Mouse (Mus musculus) liver, embryonic 14.5 days (tissue): ENCODE measurements around the gene Bcl2l10.

Source experiments
- CTCF ChIP-seq: IDR thresholded peaks from 2 replicates; pipeline ENCODE4 v1.5.1; 2016; ENCODE audit warnings: antibody characterized with exemption, low read depth, control low read depth
- EP300 ChIP-seq: IDR thresholded peaks from 2 replicates; pipeline ENCODE4 v1.6.1; 2016; ENCODE audit warnings: antibody characterized with exemption, low read depth

- no peak for TF ChIP-seq EP300
- no peak for TF ChIP-seq CTCF
Measured at GRCm38 (mm10) chr9:75384337-75384962, 36.9 kb downstream of the Bcl2l10 start.
